Comparison of ENCODE assay signal across 9 mouse cellular contexts in genomic region chr12:79860248-79860555, GRCm38 (mm10).
DNase-seq lines count a peak whose midpoint lies in the region; ATAC-seq and TF ChIP-seq lines count a peak whose summit lies in the region.
"Had no signal": no experiment of that assay in that cellular context is flagged by ENCODE, and none has a peak within 500 bp of the region (broad histone marks: within the 10 kb centered on the region; RNA-seq: fewer than 3 reads in every experiment).

No protein-coding gene starts in this region.

- ATAC-seq in hindbrain, embryonic 15.5 days (ENCODE audit: low FRiP score, low read depth): no peak
- ATAC-seq in midbrain, embryonic 14.5 days (ENCODE audit: low FRiP score, low TSS enrichment): no peak
- ATAC-seq in megakaryocyte, adult 5-6 weeks (ENCODE audit: poor library complexity, severe bottlenecking): no peak
- ATAC-seq: Patski had no signal

- DNase-seq in adrenal gland, adult (ENCODE audit: inconsistent age in 2 of 2, low spot score in 1 of 2): peak; percentile 64 to 85
- DNase-seq in adrenal gland, adult 8-10 months: no peak
- no peak for DNase-seq in layer of hippocampus, adult 2 months (ENCODE audit: low spot score in 2 of 2)
- no peak for DNase-seq in layer of hippocampus, adult 11-12 months (ENCODE audit: low spot score)
- no peak for DNase-seq in midbrain, embryonic 14.5 days
- no peak for DNase-seq in thymus, adult 2 months

- no peaks in the 10 kb centered on the region for H3K27me3 ChIP-seq in hindbrain, embryonic 15.5 days
- no peaks in the 10 kb centered on the region for H3K27me3 ChIP-seq in midbrain, embryonic 14.5 days (ENCODE audit: control insufficient read depth, insufficient read depth, low read length)
- H3K27me3 ChIP-seq in thymus, adult 2 months (ENCODE audit: control insufficient read depth, insufficient read depth, low read length): no peaks in the 10 kb centered on the region
- H3K27me3 ChIP-seq: Patski had no signal

- H3K4me2 ChIP-seq in hindbrain, embryonic 15.5 days: no peak overlapping the region
- no peak overlapping the region for H3K4me2 ChIP-seq in midbrain, embryonic 14.5 days (ENCODE audit: low read length)

- 89% methylated on average over 2 of the region's 2 CpGs for WGBS in hindbrain, embryonic 15.5 days
- WGBS in midbrain, embryonic 14.5 days: 83% methylated on average over 2 of the region's 2 CpGs
- 98% methylated on average over 2 of the region's 2 CpGs for WGBS in thymus, adult 2 months

- no peaks in the 10 kb centered on the region for H3K9me3 ChIP-seq in hindbrain, embryonic 15.5 days
- no peaks in the 10 kb centered on the region for H3K9me3 ChIP-seq in midbrain, embryonic 14.5 days (ENCODE audit: control insufficient read depth, low read length)

- no peak for TF ChIP-seq POLR2A in thymus, adult 2 months (IDR thresholded peaks at IDR 0.05; ENCODE audit: control insufficient read depth, extremely low read depth, insufficient read depth, low read length, poor library complexity)

- H3K4me3 ChIP-seq in layer of hippocampus, adult 2 months: no peak overlapping the region
- no peak overlapping the region for H3K4me3 ChIP-seq in hindbrain, embryonic 15.5 days
- no peak overlapping the region for H3K4me3 ChIP-seq in midbrain, embryonic 14.5 days (replicated peaks; ENCODE audit: low read depth, low read length)
- no peak overlapping the region for H3K4me3 ChIP-seq in thymus, adult 2 months (ENCODE audit: control insufficient read depth, insufficient read depth, low read length)

- H3K27ac ChIP-seq in layer of hippocampus, adult 2 months: 0 out of 2 replicates have a peak overlapping the region, but pooled peaks have one; percentile 10
- 0 out of 2 replicates have a peak overlapping the region, but pooled peaks have one; percentile 46 for H3K27ac ChIP-seq in hindbrain, embryonic 15.5 days (replicated peaks)
- H3K27ac ChIP-seq in midbrain, embryonic 14.5 days (replicated peaks; ENCODE audit: low read depth, low read length): peak overlapping the region; percentile 28
- no peak overlapping the region for H3K27ac ChIP-seq in thymus, adult 2 months (ENCODE audit: control insufficient read depth, insufficient read depth, low read length)

- no peak for TF ChIP-seq CTCF in layer of hippocampus, adult 2 months (conservative IDR thresholded peaks at IDR 0.05)
- TF ChIP-seq CTCF in thymus, adult 2 months (IDR thresholded peaks at IDR 0.05; ENCODE audit: borderline replicate concordance, control insufficient read depth, extremely low read depth, insufficient read depth, low read length, poor library complexity): no peak

- H3K4me1 ChIP-seq in hindbrain, embryonic 15.5 days (replicated peaks): peaks cover 6% of the 10 kb centered on the region
- H3K4me1 ChIP-seq in midbrain, embryonic 14.5 days (ENCODE audit: control insufficient read depth, insufficient read depth, low read length): peaks cover 10% of the 10 kb centered on the region
- H3K4me1 ChIP-seq in thymus, adult 2 months (replicated peaks; ENCODE audit: control insufficient read depth, insufficient read depth, low read length): 0 out of 2 replicates have a peak, but pooled peaks cover 2% of the 10 kb centered on the region

- no peaks in the 10 kb centered on the region for H3K36me3 ChIP-seq in hindbrain, embryonic 15.5 days
- no peaks in the 10 kb centered on the region for H3K36me3 ChIP-seq in midbrain, embryonic 14.5 days (ENCODE audit: control insufficient read depth, insufficient read depth, low read length)
- H3K36me3 ChIP-seq in thymus, adult 2 months (ENCODE audit: control insufficient read depth, insufficient read depth, low read length): no peaks in the 10 kb centered on the region

- no peak overlapping the region for H3K9ac ChIP-seq in hindbrain, embryonic 15.5 days
- no peak overlapping the region for H3K9ac ChIP-seq in midbrain, embryonic 14.5 days (replicated peaks; ENCODE audit: low read length)

Comparison
In these comparisons a context has a peak if more than half of its experiments do, and no peak if none do; other contexts are left out.
1. DNase-seq: peak in adrenal gland, adult (2 of 2); none in adrenal gland, adult 8-10 months (single experiment), layer of hippocampus, adult 2 months (0 of 2), layer of hippocampus, adult 11-12 months (single experiment), midbrain, embryonic 14.5 days (single experiment) and thymus, adult 2 months (single experiment).